Mouse (Mus musculus) cerebral cortex, adult 2 months (tissue): ENCODE results near the gene Pdgfc.

Experiments used
- WGBS: fragments of 180-500 bp; shearing (Covaris S2); methylation state at CpG from one replicate; pipeline ENCODE4 v1.1.7; 2018; 5-methylcytosine and 5-hydroxymethylcytosine counted together

The Pdgfc gene

GRCm38 (mm10) chr3:81045344-81046050, 9.3 kb downstream of the Pdgfc start:
- WGBS: 57% methylated on average over 5 of the region's 5 CpGs

DNA sequence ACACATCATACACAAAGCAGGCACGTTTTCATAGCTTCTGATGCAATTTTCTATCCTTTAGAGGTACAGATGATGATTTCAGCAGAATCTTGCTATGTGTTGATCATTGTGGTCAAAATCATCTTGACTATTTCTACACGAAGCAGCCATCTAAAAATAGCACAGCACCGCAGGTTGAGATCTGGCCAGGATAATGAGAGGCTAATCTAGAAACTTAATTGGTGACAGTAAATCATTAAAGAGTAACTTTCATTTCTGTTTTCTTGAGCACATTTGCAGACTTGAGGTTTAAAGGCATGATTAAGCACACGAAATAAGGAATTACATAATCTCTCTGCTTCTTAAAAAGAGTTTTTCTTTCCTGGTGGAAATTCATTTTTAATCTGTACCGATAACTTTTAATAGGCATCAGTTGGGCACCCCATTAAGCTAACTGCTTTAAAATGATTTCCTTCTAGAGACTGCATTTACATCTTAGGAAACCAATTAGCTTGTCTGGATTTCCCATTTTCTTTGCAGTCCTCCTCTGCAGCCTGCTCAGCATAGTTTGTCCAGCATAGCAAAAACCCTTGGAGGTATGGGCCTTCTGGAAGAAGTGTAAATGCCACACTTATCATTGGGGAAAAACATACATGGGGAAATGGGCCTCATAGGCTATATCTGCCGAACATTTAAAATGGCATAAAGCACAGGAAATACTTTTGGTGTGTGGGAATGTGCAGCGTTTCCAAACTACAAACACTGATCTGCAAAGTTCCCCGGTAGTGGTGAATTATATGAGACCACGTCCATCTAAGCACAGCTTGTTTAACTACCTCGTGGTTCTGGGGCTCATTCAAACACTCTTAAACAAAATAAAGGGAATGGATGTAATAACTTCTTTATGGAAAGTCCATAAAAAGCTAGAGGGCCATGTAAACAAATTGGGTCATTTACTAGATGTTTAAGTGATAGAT, 10.7 kb downstream of the Pdgfc start:
- 55% methylated on average over 10 of the region's 10 CpGs for WGBS

GRCm38 (mm10) chr3:81052422-81052821, 16.2 kb downstream of the Pdgfc start:
- 61% methylated on average over 6 of the region's 6 CpGs for WGBS

DNA sequence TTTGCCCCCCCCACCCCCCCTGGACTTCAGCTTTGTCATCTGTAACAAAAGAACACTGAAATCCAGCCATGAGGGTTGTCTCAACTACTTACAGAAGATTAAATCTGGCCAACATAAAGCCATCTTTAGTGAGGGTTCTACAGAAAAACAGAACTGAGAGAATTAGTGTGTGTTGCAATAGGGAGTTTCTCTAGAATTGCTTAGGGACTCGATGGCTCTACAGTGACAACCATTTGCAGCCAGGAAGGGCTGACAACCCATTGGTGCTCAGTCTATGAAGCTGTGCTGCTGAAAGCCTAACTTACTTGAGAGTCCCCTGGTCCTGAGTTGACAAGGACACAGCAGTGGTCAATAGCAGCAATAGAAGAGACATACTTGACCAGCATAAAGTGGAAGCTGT, 21.5 kb downstream of the Pdgfc start:
- WGBS: 62% methylated on average over 1 of the region's 1 CpGs

- 55% methylated on average over 4 of the region's 4 CpGs for WGBS
Observed at GRCm38 (mm10) chr3:81058527-81059031, 22.4 kb downstream of the Pdgfc start.

DNA sequence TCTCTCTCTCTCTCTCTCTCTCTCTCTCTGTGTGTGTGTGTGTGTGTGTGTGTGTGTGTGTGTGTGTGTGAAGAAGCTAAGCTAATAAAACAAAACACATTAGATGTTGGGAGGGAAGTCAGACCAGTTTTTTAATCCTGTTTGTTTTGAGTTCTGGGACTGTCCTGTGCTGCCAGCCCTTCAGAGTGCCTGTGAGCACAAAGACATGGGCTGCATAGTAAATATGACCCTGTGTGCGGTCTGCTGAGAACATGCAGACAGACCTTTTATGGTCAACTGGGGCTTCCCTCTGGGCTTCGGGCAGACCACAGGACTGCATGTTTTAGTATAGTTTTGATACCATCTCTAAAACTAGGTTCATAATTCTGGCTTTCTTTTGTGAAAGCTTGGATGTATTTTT, 32.3 kb downstream of the Pdgfc start:
- WGBS: 74% methylated on average over 2 of the region's 2 CpGs

DNA sequence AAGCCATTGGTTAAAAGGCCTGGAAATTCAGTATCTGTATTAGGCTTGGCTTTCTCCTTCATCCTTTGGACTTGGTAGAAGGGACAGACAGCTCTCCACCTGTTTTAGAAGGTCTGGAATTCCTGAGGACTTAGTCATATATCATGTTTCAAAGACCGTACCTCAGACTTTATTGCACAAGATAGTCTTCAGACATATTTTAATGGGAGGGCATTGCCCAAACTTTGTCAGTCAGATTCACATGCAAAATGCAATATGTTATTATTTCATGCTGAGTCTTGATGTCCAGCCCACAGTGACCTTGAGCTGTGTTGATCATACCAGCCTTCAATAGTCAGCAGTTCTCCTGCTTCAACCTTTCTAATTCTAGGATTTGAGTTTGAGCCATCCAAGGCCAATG, 64.9 kb downstream of the Pdgfc start:
- 94% methylated on average over 1 of the region's 1 CpGs for WGBS

- WGBS: 13% methylated on average over 3 of the region's 3 CpGs
Observed at GRCm38 (mm10) chr3:81102158-81102876, 66.1 kb downstream of the Pdgfc start.

DNA sequence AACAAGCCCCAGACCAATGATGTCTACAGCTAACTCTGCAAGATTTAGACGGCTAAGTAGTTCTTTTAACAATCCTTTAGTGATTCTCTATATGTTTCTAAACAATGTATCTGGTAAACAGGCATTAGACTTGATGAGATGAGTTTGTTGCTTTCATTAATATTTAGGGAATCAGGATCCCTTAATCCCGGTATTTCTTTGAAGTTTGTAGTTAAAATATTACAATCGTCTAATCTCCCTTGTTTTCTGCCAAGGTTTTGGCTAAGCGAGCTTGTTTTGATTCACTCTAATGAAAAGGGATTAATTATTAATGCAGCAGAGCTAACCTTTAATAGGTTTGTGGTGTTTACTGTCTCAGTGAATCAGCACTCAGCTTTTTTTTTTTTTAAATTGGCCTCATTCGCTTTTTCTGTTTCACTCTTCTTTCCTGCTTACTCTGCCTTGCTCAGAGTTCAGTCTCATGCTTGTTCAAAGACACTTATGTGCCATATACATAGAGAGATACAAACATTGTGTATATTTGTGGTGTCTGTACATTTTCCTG, 66.7 kb downstream of the Pdgfc start:
- 45% methylated on average over 5 of the region's 5 CpGs for WGBS

- WGBS: 84% methylated on average over 1 of the region's 1 CpGs
Observed at GRCm38 (mm10) chr3:81107515-81107914, 71.3 kb downstream of the Pdgfc start.

DNA sequence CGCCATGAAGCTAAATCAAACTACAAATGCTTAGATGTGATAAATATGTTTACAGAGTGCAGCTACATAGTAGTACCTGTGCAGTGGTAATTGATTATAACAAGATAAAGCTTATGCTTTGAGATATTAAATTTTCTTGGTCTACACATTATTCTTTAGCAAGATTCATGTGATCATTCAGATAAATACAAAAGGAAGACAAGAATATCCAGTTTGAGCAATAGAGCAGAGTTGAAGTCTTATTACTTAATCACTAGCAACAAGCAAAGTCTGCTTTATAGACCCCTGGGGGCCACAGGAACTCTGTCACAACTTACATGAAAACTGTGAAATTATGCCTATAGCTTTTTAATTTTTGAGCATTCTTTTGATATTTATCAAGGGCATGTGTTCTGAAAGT, 74.8 kb downstream of the Pdgfc start:
- WGBS: 90% methylated on average over 1 of the region's 1 CpGs

GRCm38 (mm10) chr3:81112892-81113291, 76.7 kb downstream of the Pdgfc start:
- WGBS: 92% methylated on average over 3 of the region's 3 CpGs

GRCm38 (mm10) chr3:81120664-81121063, 84.4 kb downstream of the Pdgfc start:
- WGBS: 98% methylated on average over 1 of the region's 1 CpGs

- 88% methylated on average over 1 of the region's 1 CpGs for WGBS
Observed at GRCm38 (mm10) chr3:81121731-81122130, 85.5 kb downstream of the Pdgfc start.

DNA sequence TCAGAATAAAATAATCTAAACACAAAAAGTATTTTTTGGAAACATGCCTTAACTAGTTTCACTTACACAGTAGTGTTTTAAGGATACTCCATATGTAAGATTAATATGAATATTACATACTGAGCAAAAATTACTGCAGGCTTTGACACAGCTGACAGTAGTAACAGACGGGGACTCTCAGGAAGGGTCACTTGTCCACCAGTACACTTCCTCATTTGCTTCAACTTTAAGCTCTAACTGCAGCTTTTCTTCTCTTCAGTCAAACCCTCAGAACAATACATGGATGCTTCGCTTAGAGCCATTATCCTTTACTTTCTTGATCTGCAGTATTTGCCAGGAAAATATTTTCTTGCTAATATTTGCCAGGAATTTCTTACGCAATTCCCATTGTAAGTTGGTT, 87.2 kb downstream of the Pdgfc start:
- 90% methylated on average over 3 of the region's 3 CpGs for WGBS

GRCm38 (mm10) chr3:81127013-81127412, 90.8 kb downstream of the Pdgfc start:
- 51% methylated on average over 2 of the region's 2 CpGs for WGBS

GRCm38 (mm10) chr3:81136985-81137384, 100.8 kb downstream of the Pdgfc start:
- 84% methylated on average over 3 of the region's 3 CpGs for WGBS

DNA sequence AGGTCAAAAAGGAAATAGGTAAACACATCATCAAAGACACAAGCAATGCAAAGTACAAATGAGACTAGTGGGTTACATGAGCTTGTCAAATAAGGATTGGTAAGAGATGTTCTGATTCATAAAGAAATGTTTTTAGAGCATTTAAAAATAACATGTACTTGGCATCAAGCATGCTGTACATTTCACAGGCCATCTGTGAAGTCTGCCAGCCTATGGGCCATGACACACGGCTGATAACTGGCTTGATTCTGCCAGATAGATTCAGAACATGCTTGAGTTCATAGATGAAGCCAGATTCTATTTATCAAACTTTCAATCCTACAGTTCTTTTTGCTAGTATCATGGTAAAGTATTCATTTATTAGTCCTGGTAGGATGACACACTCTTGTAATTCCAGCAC, 101.8 kb downstream of the Pdgfc start:
- 54% methylated on average over 1 of the region's 1 CpGs for WGBS

- WGBS: 39% methylated on average over 3 of the region's 3 CpGs
Observed at GRCm38 (mm10) chr3:81149109-81149521, 112.9 kb downstream of the Pdgfc start.

DNA sequence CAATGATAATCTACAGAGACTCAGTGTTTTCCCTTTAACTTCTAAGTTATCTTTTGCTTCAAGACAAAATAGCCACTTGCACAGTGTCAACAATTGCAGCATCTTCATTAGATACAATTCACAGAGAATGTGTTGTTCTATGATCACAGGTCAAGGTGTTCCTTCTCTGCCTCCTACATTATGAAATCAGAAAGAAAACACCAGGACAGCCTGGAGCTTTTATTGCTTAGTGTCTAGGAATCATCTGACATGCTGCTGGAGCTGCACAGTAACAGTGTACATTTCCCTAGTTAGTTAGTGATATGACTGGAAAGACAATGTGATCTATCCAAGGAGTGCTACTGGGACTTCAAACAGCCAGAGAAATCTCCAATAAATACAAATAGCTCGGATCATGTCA, 118.2 kb downstream of the Pdgfc start:
- 76% methylated on average over 1 of the region's 1 CpGs for WGBS

- WGBS: 95% methylated on average over 4 of the region's 4 CpGs
Observed at GRCm38 (mm10) chr3:81162129-81162528, 125.9 kb downstream of the Pdgfc start.

DNA sequence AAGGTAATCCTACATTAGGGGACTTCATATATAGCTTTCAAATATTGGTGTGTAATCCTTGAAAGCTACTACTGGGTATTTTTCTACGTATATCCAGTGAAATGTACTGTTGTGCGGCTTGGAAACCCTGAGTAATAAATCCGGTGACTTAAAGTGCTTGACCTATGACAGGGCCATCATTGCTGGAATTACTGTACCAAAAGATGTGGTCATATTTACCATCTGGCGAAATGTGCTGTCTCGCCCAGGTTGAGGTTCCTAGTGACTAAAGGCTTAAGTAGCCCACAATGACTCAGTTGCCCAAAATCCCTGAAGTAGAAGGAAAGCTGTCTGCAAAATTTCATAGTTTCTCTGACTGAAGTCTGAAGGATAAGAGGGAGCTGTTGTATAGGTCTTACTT, 127.9 kb downstream of the Pdgfc start:
- whole genome bisulfite sequencing: 93% methylated on average over 5 of the region's 5 CpGs
